Mouse (Mus musculus): ENCODE results near the gene Alg9. TPM values are rescaled to one million over a fixed set of nuclear protein-coding genes. Genes with fewer than 3 reads are reported as not detected.

Alg9 gene
- polyA plus RNA-seq, 2 experiments, result 33.2 to 35.9 TPM

- Histone ChIP-seq H3K9me3 (ENCODE audit: control insufficient read depth, low read length) (no peaks in the 10 kb centered on the region), H3K27me3 (ENCODE audit: control insufficient read depth, insufficient read depth, low read length) (no peaks in the 10 kb centered on the region), H3K4me3 (replicated peaks; ENCODE audit: low read length) (no peak overlapping the region), H3K4me1 (ENCODE audit: control insufficient read depth, insufficient read depth, low read length) (no peaks in the 10 kb centered on the region), H3K36me3 (ENCODE audit: control insufficient read depth, insufficient read depth, low read length) (peaks cover 38% of the 10 kb centered on the region), H3K27ac (replicated peaks; ENCODE audit: low read depth, low read length) (no peak overlapping the region), H3K9ac (ENCODE audit: low read depth, low read length, severe bottlenecking) (no peak overlapping the region), H3K4me2 (replicated peaks; ENCODE audit: low read depth, low read length, severe bottlenecking) (no peak overlapping the region)
- no peak for ATAC-seq (ENCODE audit: low FRiP score, low read depth)
- no peak for TF ChIP-seq POLR2A (IDR thresholded peaks at IDR 0.05; ENCODE audit: borderline replicate concordance, extremely low read depth, insufficient read depth, insufficient read length)
- WGBS, result 94% methylated on average over 1 of the region's 1 CpGs
- no peak for DNase-seq (ENCODE audit: low spot score)
Observed at GRCm38 (mm10) chr9:50816512-50816911, 41.7 kb downstream of the Alg9 start.

- no peak overlapping the region for H3K4me2 ChIP-seq (replicated peaks; ENCODE audit: low read depth, low read length, severe bottlenecking)
- no peak for DNase-seq (ENCODE audit: low spot score)
- no peak for ATAC-seq (ENCODE audit: low FRiP score, low read depth)
- no peak overlapping the region for H3K27ac ChIP-seq (replicated peaks; ENCODE audit: low read depth, low read length)
- no peak overlapping the region for H3K4me3 ChIP-seq (replicated peaks; ENCODE audit: low read length)
- H3K9ac ChIP-seq (ENCODE audit: low read depth, low read length, severe bottlenecking), result no peak overlapping the region
- no peaks in the 10 kb centered on the region for H3K4me1 ChIP-seq (ENCODE audit: control insufficient read depth, insufficient read depth, low read length)
- no peak for TF ChIP-seq POLR2A (IDR thresholded peaks at IDR 0.05; ENCODE audit: borderline replicate concordance, extremely low read depth, insufficient read depth, insufficient read length)
- no peaks in the 10 kb centered on the region for H3K9me3 ChIP-seq (ENCODE audit: control insufficient read depth, low read length)
- H3K36me3 ChIP-seq (ENCODE audit: control insufficient read depth, insufficient read depth, low read length), result peaks cover 47% of the 10 kb centered on the region
- WGBS, result 88% methylated on average over 6 of the region's 6 CpGs
- H3K27me3 ChIP-seq (ENCODE audit: control insufficient read depth, insufficient read depth, low read length), result no peaks in the 10 kb centered on the region
Observed at GRCm38 (mm10) chr9:50818050-50818449, 43.2 kb downstream of the Alg9 start.

- H3K9ac ChIP-seq (ENCODE audit: low read depth, low read length, severe bottlenecking), result no peak overlapping the region
- ATAC-seq (ENCODE audit: low FRiP score, low read depth) (no peak), DNase-seq (ENCODE audit: low spot score) (no peak)
- peaks cover 38% of the 10 kb centered on the region for H3K36me3 ChIP-seq (ENCODE audit: control insufficient read depth, insufficient read depth, low read length)
- no peak overlapping the region for H3K4me2 ChIP-seq (replicated peaks; ENCODE audit: low read depth, low read length, severe bottlenecking)
- H3K27me3 ChIP-seq (ENCODE audit: control insufficient read depth, insufficient read depth, low read length), result no peaks in the 10 kb centered on the region
- H3K27ac ChIP-seq (replicated peaks; ENCODE audit: low read depth, low read length), result no peak overlapping the region
- TF ChIP-seq POLR2A (IDR thresholded peaks at IDR 0.05; ENCODE audit: borderline replicate concordance, extremely low read depth, insufficient read depth, insufficient read length), result no peak
- H3K4me1 ChIP-seq (ENCODE audit: control insufficient read depth, insufficient read depth, low read length), result no peaks in the 10 kb centered on the region
- no peak overlapping the region for H3K4me3 ChIP-seq (replicated peaks; ENCODE audit: low read length)
- H3K9me3 ChIP-seq (ENCODE audit: control insufficient read depth, low read length), result no peaks in the 10 kb centered on the region
- WGBS, result 92% methylated on average over 6 of the region's 6 CpGs
Observed at GRCm38 (mm10) chr9:50819716-50820115, 44.9 kb downstream of the Alg9 start.

- DNase-seq (ENCODE audit: low spot score) (no peak), ATAC-seq (ENCODE audit: low FRiP score, low read depth) (no peak)
- no peak for TF ChIP-seq POLR2A (IDR thresholded peaks at IDR 0.05; ENCODE audit: borderline replicate concordance, extremely low read depth, insufficient read depth, insufficient read length)
- Histone ChIP-seq H3K9me3 (ENCODE audit: control insufficient read depth, low read length) (no peaks in the 10 kb centered on the region), H3K27ac (replicated peaks; ENCODE audit: low read depth, low read length) (no peak overlapping the region), H3K36me3 (ENCODE audit: control insufficient read depth, insufficient read depth, low read length) (peaks cover 35% of the 10 kb centered on the region), H3K4me1 (ENCODE audit: control insufficient read depth, insufficient read depth, low read length) (no peaks in the 10 kb centered on the region), H3K9ac (ENCODE audit: low read depth, low read length, severe bottlenecking) (no peak overlapping the region), H3K4me2 (replicated peaks; ENCODE audit: low read depth, low read length, severe bottlenecking) (no peak overlapping the region), H3K4me3 (replicated peaks; ENCODE audit: low read length) (no peak overlapping the region), H3K27me3 (ENCODE audit: control insufficient read depth, insufficient read depth, low read length) (no peaks in the 10 kb centered on the region)
- WGBS, result 96% methylated on average over 6 of the region's 6 CpGs
Observed at GRCm38 (mm10) chr9:50821651-50822050, 46.8 kb downstream of the Alg9 start.

GRCm38 (mm10) chr9:50822216-50822615, 47.4 kb downstream of the Alg9 start:
- no peak for TF ChIP-seq POLR2A (IDR thresholded peaks at IDR 0.05; ENCODE audit: borderline replicate concordance, extremely low read depth, insufficient read depth, insufficient read length)
- no peaks in the 10 kb centered on the region for H3K27me3 ChIP-seq (ENCODE audit: control insufficient read depth, insufficient read depth, low read length)
- WGBS, result 92% methylated on average over 5 of the region's 5 CpGs
- H3K9me3 ChIP-seq (ENCODE audit: control insufficient read depth, low read length), result no peaks in the 10 kb centered on the region
- peaks cover 29% of the 10 kb centered on the region for H3K36me3 ChIP-seq (ENCODE audit: control insufficient read depth, insufficient read depth, low read length)
- H3K4me3 ChIP-seq (replicated peaks; ENCODE audit: low read length), result no peak overlapping the region
- ATAC-seq (ENCODE audit: low FRiP score, low read depth) (no peak), DNase-seq (ENCODE audit: low spot score) (no peak)
- H3K27ac ChIP-seq (replicated peaks; ENCODE audit: low read depth, low read length), result no peak overlapping the region
- no peak overlapping the region for H3K9ac ChIP-seq (ENCODE audit: low read depth, low read length, severe bottlenecking)
- no peak overlapping the region for H3K4me2 ChIP-seq (replicated peaks; ENCODE audit: low read depth, low read length, severe bottlenecking)
- H3K4me1 ChIP-seq (ENCODE audit: control insufficient read depth, insufficient read depth, low read length), result no peaks in the 10 kb centered on the region
